In genomic region chr6:99320444-99320843, GRCm38 (mm10) we compare ENCODE assay signal across 14 mouse cellular contexts.
"Had no signal": no experiment of that assay in that cellular context is flagged by ENCODE, and none has a peak within 500 bp of the region (broad histone marks: within the 10 kb centered on the region; RNA-seq: fewer than 3 reads in every experiment).

No protein-coding gene starts in this region.

- H3K4me1 ChIP-seq: liver, embryonic 13.5 days; lung, embryonic 15.5 days had no signal

- H3K4me2 ChIP-seq: limb, embryonic 12.5 days; liver, embryonic 13.5 days; lung, embryonic 15.5 days; neural tube, embryonic 12.5 days had no signal

- DNase-seq: kidney, adult 9 months; kidney, postnatal 36 days; liver; liver, embryonic 13.5 days; liver, postnatal 0 days; lung, postnatal 14 days; thymus, postnatal 14 days had no signal

- ATAC-seq: liver, postnatal 0 days had no signal

- H3K9me3 ChIP-seq: limb, embryonic 12.5 days; liver, embryonic 13.5 days; lung, embryonic 15.5 days; megakaryocyte, embryonic 14.5 days; neural tube, embryonic 12.5 days had no signal

- H3K27ac ChIP-seq: kidney, postnatal 0 days; limb, embryonic 12.5 days; liver, embryonic 13.5 days; lung, embryonic 15.5 days; macrophage; neural tube, embryonic 12.5 days; stomach, postnatal 0 days had no signal

- H3K9ac ChIP-seq: limb, embryonic 12.5 days; liver, embryonic 13.5 days; liver, postnatal 0 days; lung, embryonic 15.5 days; neural tube, embryonic 12.5 days had no signal

- H3K36me3 ChIP-seq: limb, embryonic 12.5 days; liver, embryonic 13.5 days; lung, embryonic 15.5 days; neural tube, embryonic 12.5 days had no signal

- H3K27me3 ChIP-seq: liver, embryonic 13.5 days; lung, embryonic 15.5 days; megakaryocyte, embryonic 14.5 days; neural tube, embryonic 12.5 days had no signal

- H3K4me3 ChIP-seq: limb, embryonic 12.5 days; liver, embryonic 13.5 days; lung, embryonic 15.5 days; megakaryocyte, embryonic 14.5 days; neural tube, embryonic 12.5 days had no signal
